Mouse (Mus musculus): ENCODE measurements around the gene Alcam.

The Alcam gene

GRCm38 (mm10) chr16:52453971-52454514 is at the start of gene Alcam:
Gene Alcam, minus strand, starts transcription at chr16:52454074.
- DNase-seq = peak; percentile 23 to 28

- no peak for DNase-seq
Observed at GRCm38 (mm10) chr16:52498757-52499335, 45.0 kb upstream of the Alcam start.

GRCm38 (mm10) chr16:52490542-52490941 is 36.7 kb upstream of the Alcam start:
- DNase-seq = no peak

- no peak for DNase-seq
Observed at GRCm38 (mm10) chr16:52474235-52474634, 20.4 kb upstream of the Alcam start.

GRCm38 (mm10) chr16:52473089-52473488 is 19.2 kb upstream of the Alcam start:
- no peak for DNase-seq

- DNase-seq = no peak
Observed at GRCm38 (mm10) chr16:52472635-52473034, 18.8 kb upstream of the Alcam start.

- DNase-seq = peak in 1 of 2 experiments; percentile 20
Observed at GRCm38 (mm10) chr16:52472059-52472458, 18.2 kb upstream of the Alcam start.

GRCm38 (mm10) chr16:52470881-52471280 is 17.0 kb upstream of the Alcam start:
- no peak for DNase-seq

- peak; percentile 14 to 22 for DNase-seq
Observed at GRCm38 (mm10) chr16:52470226-52470625, 16.4 kb upstream of the Alcam start.

- DNase-seq = peak in 1 of 2 experiments; percentile 11
Observed at GRCm38 (mm10) chr16:52468426-52468825, 14.6 kb upstream of the Alcam start.

GRCm38 (mm10) chr16:52466770-52467169 is 12.9 kb upstream of the Alcam start:
- no peak for DNase-seq

GRCm38 (mm10) chr16:52464597-52464996 is 10.7 kb upstream of the Alcam start:
- DNase-seq = no peak

GRCm38 (mm10) chr16:52452862-52453715 is 785 bp downstream of the Alcam start:
- peak; percentile 98 for DNase-seq

- peak in 1 of 2 experiments; percentile 18 for DNase-seq
Observed at GRCm38 (mm10) chr16:52452477-52452831, 1.4 kb downstream of the Alcam start.

- peak; percentile 26 to 42 for DNase-seq
Observed at GRCm38 (mm10) chr16:52451786-52452476, 1.9 kb downstream of the Alcam start.

- peak in 1 of 2 experiments; percentile 45 for DNase-seq
Observed at GRCm38 (mm10) chr16:52451101-52451785, 2.6 kb downstream of the Alcam start.

GRCm38 (mm10) chr16:52450245-52451100 is 3.4 kb downstream of the Alcam start:
- peak; percentile 74 to 76 for DNase-seq

GRCm38 (mm10) chr16:52449889-52450244 is 4.0 kb downstream of the Alcam start:
- peak in 1 of 2 experiments; percentile 16 for DNase-seq

GRCm38 (mm10) chr16:52445984-52446383 is 7.9 kb downstream of the Alcam start:
- DNase-seq = no peak

GRCm38 (mm10) chr16:52443635-52444505 is 10.0 kb downstream of the Alcam start:
- DNase-seq = peak in 1 of 2 experiments; percentile 56

GRCm38 (mm10) chr16:52443055-52443454 is 10.8 kb downstream of the Alcam start:
- no peak for DNase-seq
